Mouse (Mus musculus) CH12F3 (cell line): ENCODE measurements around the gene Eif3d.
"Not testable (repeated sequence)": the region's sequence is repeated elsewhere in the genome, so short reads cannot be mapped to it uniquely, and the experiment has no call there.

Experiments
- in situ Hi-C: fragments of 300-500 bp; cut with MboI; formaldehyde crosslinking; loops from 2 replicates; pipeline ENCODE4 v1.14.3; 2020; ENCODE audit warnings: low sequenced_read_pairs

Gene Eif3d

DNA sequence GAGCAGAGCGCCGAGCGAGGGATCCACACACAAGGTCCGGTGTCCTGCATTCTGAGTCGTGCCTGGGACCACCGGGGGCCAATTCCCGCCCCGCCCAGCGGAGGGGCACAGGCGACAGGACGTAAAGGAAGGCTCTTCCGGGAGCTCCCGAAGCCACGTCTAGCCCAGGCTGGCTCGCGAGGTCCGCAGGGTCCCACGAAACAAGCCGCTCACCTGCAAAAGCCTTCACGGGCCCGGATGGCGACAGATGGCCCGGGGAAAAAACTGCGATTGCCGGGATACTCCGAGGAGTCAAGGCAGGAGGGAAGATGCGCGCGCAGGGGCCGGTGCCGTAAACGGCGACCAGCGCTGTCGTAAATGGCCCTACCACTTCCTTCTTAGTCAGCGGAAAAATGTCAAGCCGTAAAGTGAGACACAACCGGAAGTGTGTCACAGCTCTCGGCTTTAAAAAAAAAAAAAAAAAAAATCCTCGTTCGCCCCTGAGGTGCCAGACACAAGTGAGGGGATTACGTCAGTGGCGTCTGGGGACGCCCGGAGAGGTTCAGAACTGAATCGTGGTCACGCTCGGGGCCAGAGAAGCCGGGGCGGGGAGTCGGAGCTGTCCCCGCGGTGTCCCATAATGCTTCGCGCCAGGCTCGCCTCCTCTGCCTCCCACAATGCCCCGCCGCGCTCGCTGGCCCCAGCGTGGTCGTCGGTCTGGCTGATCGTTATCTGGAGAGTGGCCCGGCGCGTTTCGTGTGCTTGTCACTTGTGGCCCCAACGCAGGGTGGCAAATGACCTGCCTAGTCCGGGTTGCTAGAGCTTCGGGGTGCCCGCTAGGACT is at the start of gene Eif3d:
Gene Eif3d, minus strand, starts transcription at position 344 of the 823 bp plus-strand sequence.
- in situ Hi-C loops, result no loop called here

DNA sequence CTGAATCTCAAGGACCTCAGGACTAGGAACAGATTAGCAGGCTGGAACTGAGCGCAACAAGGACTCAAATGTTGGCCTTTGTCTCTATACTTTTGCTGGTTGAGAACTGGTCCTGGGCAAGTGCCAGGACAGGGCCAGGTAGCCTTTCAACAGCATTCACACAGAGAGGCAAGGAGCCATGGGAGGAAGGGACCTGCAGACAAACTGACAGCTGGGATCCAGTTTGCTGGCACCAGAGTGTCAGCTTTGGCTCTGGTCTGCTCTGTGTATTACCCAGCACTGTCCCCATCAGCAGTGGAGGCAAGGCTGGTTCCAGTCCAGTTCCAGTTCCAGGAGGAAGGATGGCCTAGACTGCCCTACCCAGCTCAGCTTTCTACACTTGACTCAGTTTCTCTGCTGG is 43.4 kb upstream of the Eif3d start:
- in situ Hi-C loops, result no loop called here

DNA sequence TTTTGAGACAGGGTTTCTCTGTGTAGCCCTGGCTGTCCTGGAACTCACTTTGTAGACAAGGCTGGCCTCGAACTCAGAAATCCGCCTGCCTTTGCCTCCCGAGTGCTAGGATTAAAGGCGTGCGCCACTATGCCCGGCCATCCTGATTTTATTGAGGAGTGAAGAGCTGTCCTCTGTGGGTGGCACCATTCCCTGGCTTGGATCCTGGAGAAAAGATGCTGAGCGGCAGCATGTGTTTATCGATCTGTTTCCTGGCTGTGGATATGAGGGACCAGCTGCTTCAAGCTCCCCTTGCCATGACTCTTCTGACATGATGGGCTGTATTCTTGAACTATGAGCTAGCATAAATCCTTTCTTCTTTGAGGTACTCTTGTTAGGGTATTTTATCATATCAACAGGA is 37.6 kb upstream of the Eif3d start:
- in situ Hi-C loops, result not testable (repeated sequence)

DNA sequence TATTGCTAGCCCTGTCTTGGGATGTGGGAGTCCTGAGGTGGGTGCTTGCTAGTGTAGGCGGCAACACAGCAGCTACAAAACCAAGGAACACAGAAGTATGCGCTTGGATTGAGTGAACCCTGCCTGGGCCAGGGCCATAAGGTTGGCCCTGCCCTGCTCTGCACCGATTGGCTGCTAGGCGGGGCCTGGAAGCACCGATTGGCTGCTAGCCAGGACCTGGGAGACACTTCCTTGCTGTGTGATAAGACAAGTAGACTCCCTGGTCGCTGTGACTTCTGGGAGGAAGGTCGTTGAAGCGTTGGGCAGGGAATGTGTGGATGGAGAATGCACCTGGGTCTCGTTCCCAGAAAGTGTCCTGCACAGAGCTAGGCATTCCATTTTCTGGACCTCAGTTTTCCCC is 33.3 kb upstream of the Eif3d start:
- in situ Hi-C loops, result no loop called here

DNA sequence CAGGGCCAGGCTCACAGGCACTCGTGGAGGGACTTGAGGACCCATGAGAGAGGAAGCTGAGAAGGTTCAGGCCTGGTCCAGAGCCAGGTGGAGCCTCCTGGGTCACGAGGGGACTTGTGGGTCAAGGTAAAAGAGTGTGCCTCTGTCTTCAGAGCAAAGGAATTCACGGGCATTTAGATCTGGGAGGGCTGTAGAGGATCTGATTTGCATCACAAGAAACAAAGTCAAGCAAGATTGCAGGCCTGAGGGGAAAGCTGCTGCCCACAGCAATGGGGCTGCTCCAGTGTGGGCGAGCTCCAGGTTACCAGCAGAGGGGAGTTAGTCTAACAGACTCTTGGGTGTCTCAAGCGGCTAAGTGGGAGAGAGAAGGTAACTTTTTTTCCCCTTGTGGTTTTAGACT is 30.8 kb upstream of the Eif3d start:
- in situ Hi-C loops, result no loop called here

DNA sequence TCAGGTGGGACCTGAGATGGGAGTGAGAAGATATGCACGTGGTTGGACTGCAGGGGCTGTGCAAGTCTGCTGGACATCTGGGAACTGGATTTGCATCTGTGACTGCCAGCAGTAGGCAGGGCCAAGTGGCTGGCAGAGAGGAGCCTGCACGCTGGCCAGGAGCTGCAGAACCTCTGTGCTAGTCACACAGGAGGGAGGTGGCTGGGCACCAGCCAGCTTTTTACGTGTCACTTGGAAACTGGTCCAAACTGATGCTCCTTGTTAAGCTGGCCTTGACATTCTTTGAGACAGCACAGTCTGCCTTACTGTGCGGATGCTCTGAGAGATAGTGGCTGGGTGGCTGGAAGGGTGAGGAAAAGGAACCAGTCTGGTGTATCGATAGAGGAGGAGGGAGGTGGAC is 17.9 kb upstream of the Eif3d start:
- in situ Hi-C loops, result no loop called here

DNA sequence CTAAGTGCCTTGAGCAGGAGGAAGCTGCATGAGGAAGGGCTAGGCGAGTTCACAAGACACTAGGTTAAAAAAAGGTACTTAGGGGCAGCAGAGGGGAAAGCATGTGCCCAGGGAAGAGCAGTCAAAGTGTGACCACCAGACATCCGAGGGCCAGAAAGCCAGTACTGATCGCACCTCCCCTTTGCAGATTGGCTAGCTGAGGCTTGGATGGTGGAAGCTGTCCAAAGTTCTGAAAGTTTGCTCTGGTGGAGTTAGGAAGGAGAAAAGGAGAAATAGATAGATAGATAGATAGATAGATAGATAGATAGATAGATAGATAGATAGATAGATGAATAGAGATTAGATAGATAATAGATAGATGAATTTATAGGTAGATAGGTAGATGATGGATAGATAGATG is 12.8 kb upstream of the Eif3d start:
- in situ Hi-C loops, result no loop called here

DNA sequence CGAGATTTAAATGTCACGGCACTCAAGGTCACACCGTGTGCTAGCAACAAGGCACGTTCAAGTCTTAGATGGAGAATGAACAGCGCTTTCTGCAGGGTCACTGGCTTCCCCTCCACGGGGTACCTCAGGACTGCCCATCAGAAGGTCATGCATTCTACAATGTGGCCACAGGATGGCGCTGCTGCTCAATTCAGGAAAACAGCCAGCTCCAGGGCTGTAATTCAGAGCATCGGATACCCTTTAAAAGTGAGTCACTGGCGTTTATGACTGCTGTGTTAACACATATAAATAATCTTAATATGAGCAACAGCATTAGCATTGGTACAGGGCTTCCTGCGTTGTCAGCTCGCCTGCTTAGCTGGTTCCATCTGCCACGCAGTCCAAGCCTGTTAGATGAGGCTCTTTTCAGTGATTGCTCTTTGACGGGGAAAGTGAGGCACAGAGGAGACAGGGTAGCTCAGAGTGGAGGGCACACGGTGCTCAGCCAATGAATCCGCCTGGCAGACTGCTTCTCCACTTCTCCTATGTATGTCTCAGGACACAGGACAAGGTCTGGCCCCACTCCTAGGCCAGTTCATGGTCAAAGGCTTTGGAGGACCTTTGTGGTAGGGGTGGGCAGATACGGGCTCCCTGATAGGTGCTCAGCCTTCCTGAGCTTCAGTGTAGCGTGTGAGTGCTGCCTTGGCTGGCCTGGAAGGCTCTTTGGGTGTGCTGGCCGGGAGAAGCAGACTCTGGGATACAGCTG is 11.8 kb upstream of the Eif3d start:
- in situ Hi-C loops, result no loop called here

DNA sequence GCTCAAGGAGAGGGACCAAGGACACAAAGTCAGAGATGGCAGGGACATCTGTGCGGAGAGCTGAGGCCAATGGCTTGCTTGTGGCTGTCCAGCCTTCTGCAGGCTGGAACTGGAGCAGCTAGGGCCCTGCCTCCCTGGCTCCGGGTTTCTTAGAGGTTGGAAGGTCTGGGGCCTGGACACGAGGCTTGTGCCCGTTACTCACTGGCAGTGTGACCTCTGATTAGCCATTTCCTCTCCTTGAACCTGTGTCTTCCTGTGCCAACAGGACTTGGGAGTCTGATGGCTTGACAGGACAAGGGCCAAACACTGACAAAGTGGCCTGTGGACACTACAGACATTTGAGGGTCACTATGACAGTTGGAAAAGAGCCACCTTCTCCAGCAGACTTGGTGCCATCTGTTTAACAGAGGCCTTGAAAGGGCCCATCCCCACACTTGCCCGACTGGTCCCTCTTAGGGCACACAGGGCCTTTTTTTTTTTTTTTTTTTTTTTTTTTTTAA is 10.6 kb upstream of the Eif3d start:
- in situ Hi-C loops, result no loop called here

DNA sequence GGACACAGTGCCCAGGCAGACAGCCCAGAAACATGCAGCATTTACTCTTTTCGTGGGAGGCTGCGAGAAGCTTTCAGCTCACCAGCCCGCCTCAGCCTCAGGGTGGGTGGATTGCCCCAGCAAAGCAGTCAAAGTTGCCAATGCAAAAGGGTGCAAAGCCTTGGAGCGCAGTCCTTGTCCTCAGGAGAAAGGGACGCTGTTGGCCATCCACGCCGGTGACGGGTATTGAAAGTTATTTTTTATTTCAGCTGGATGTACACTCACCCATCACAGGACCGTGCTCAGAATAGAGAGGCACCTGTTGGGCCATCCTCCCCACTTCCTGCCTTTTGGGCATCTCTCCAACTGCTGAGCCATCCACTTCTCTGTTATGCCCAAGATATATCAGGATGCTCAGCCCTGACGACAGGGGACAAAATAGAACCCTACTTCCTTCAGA is 8.8 kb upstream of the Eif3d start:
- in situ Hi-C loops, result no loop called here

DNA sequence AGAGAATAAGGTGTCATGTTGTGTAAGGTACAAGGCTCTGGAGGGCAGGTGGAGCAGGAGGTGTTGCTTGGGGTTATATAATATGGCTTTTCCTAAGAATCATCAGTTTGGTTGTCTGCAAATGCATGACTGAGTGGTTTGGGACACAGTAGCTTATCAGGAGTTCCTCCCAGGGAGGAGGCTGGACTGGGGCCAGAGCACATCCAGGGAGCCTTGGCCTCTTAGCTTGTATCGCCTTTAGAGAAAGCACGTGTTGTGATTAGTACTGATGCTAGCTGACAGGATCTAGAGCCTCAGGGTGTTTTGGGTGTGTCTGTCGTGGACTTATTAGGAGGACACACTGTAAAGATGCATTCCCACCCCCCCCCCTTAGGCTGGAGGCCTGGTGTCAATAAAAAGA is 7.0 kb upstream of the Eif3d start:
- in situ Hi-C loops, result no loop called here

DNA sequence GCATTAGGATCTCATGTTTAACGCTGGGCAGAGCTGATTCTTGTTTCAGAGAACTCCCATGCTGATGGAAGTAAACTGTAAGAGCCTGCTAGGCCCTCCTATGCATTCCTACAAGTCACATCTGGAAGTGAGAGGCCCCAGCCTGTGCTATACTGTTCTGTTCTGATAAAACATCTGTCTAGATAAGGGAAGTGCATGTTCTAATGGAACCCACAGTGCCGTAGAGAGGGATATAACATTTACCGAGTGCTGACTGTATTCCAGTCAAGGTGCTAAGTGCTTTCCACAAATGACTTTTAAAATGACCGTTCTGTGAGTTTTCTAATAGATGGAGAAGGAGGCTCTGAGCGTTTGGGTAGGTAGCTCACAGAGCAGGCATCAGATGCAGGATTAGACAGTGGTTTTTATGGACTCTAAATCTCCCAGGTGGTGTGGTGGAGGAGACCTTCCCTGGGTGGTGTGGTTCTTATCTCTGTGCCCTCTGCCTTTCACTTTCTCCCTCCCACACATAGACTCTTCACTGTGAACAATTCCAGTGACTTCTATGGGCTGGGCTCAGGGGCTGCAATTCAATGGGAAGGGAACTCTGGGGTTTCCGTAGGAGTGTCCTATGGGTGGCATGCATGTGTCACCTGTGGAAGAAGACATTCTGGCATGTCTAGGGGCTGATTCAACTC is 3.7 kb upstream of the Eif3d start:
- in situ Hi-C loops, result no loop called here

DNA sequence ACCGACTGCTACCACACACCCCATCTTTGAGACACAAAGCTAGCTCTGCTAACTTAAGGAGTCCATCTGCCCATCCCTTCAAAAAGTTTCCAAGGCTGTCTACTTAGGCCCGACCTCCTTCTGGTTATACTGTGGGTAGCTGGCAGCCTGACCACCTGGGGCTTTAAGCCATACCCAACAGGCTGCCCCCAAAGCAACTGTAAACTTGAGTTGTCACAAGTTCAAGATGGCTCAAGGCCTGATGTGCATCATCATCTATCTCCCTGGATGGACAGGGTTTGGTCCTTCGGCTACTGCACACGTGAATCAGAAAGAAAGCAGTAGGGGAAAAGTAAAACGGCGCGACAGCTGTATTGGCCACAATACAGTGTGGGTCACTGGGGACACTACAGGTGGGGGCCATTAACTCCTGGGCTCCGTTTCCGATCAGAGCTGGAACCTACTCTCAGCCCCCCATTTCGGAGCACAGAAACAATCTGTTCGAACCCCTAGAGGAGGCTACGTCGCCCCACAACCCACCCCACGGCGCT is 608 bp downstream of the Eif3d start:
- in situ Hi-C loops, result no loop called here

DNA sequence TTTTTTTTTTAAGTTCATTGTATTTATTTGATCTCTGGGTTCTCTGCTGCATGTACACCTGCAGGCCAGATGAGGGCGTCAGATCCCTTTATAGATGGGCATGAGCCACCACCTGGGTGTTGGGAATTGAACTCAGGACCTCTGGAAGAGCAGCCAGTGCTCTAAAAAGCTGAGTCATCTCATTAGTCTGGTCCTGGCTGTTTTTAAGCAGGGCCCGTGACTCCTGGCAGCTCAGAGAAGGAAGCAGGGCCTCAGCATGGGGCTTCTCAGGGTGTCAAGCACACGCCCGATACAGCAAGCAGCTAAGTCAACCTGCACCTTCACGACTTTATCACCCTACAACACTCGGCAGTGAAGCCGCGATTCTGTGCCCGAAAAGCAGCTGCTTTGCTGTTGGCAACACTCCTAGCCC is 5.5 kb downstream of the Eif3d start:
- in situ Hi-C loops, result no loop called here

DNA sequence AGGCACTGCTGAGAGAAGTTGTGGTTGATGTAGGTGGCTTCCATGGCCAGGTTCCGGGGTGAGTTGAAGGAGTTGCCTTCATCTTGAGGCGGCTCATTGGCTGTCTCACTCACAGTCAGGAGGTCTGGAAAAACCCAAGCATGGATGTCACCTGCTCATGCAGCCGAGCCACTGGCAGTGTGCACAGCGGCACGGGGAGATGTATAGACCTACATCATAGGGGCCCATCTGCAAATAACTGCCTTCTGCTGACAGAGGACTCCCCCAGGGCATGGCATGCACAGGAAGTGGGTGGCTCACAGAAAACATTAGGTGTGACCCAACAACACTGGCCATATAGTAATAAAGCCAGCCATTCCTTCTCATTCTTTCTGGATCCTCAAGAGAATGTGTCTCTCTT is 8.2 kb downstream of the Eif3d start:
- in situ Hi-C loops, result no loop called here

DNA sequence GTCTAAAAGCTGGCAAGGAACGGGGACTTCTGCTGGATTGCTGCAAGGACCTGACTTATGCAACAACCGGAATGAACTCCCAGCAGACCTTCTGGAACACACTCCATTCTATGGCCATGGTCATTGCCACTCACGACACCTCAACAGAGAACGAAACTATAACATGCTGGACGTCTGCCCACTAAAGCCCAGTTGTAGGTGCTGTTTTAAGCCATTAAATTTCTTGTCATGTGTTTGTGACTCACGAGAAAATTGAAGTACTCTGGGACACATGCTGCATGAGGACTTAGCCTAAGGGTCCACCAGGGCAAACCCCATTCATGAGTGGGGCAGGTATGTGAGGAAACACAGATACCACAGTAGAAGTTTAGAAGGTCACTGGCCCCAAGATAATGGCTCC is 9.9 kb downstream of the Eif3d start:
- in situ Hi-C loops, result no loop called here

DNA sequence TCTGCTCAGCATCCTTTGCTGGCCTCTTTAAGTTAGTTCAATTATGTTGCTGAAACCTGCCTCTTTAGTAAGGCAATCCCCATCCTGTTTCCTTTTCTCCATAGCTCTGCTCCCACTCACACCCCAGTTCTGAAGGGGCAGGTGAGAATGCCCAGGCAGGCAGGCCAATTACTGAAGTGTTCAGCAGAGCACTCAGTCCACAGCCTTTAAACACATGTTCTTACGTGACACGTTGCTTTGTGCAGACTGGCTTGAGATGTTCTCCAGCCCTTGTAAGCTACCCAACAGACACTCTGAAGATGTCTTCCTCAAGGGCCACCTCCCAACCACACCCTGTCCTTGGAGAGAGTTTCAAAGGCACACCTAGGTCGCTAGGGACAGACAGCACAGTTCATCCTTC is 12.5 kb downstream of the Eif3d start:
- in situ Hi-C loops, result no loop called here

DNA sequence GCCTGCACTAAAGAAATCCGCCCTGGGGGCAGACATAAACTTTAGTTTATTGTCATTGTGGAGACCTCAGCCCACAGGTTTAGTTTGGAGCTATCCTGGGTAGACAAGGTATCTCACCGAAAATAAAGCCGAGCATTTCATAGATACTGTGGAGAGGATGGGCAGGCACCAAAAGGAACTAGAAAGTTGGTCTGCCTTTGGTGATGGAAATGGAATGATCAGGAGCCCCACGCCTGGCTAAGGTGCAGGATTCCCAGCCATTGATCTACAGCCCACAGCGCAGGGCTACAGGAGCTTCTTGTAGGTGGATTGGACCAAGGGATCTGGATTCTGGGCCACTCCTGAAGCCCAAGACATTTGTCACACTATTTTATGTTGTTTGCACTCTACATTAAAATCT is 13.0 kb downstream of the Eif3d start:
- in situ Hi-C loops, result no loop called here

DNA sequence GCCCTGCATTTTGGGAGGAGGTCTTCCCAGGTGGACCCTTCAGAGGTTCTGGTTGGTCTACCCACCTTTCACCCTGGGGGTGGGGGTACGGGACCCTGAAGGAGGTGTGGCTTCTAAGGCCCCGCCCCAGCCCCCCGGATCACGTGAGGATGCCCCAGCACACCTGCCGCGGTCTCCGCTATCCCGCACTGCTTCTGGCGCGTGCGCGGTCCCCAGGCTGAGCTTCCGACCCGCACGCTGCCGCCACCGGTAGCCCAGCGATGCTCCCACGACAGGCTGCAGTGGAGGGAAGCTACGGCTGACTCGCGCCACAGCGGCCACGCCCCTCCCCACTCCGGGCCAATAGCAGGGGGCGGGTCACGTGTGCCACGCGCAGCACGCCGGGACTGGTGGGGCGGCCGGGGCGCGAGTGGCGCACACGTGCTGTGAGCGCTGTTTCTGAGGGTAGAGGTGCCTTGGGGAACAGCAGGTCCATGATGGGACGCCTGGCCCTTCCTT is 14.2 kb downstream of the Eif3d start, which contains the start of gene Foxred2:
Gene Foxred2, minus strand, starts transcription at position 319 of the 498 bp plus-strand sequence.
- in situ Hi-C loops, result no loop called here

DNA sequence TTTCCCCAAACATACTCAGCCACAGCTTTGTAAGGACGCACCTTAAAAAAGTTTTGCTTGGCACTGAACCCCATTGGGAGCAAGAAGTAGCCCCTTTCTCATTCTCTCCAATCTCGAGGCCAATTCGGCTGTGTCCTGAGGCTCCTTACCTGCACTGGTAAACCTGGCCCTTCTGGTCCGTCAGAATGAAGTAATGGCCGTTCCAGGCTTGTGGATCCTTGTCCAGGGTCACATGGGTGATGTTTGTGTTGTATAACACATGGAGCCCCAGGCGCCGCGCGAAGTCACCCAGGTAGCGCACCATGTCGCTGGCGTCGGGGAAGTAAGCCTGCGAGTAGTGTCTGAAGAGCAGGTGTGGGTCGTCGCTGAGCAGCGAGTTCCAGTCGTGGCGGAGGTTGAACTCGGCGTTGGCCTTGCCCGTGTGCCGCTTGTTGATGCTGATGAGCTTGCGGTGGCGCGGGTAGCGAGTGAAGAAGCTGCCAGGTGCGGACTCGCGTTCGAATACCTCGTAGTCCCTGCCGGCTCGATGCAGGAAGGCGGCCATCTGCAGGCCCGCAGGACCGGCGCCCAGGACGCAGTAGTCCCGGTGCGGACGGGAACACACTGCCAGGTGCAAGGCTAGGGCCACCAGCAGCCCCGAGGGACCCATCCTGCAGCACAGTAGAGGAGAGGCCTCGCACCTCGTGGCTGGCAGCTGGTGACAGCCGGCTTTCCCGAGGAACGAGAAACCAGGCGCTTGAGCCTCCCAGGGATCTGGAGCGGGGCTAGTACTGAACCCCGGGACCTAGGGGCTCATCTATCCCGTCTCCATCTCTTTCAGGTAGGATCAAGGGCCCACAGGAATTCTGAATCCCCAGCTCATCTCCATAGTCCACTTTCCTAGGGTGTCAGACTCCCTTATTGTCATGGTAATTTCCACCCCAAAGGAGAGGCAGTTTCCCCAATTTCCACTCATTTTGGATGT is 14.9 kb downstream of the Eif3d start:
- in situ Hi-C loops, result no loop called here
